Mouse (Mus musculus) left cerebral cortex, adult 2 months (tissue): ENCODE measurements around the gene Ccr10. TPM values are rescaled to one million over a fixed set of nuclear protein-coding genes. Genes with fewer than 3 reads are reported as not detected.

Source experiments
- DNase-seq, 2 experiments: peaks; one replicate each; pipeline ENCODE4 v3.0.0; 2021 to 2022; ENCODE audit warnings: low spot score in 2 of 2, mixed read lengths in 1 of 2; ENCODE audit errors: extremely low spot score in 1 of 2
- H3K27ac ChIP-seq: fragments of 200-600 bp; 2 replicates; pipeline ENCODE4 v1.8.1; 2022
- H3K4me3 ChIP-seq: fragments of 200-600 bp; 2 replicates; pipeline ENCODE4 v1.8.1; 2022
- CTCF ChIP-seq: fragments of 200-600 bp; IDR thresholded peaks from 2 replicates; pipeline ENCODE4 v1.8.1; 2022; ENCODE audit warnings: antibody characterized with exemption, mild to moderate bottlenecking, moderate library complexity
- intact Hi-C: fragments of 180-260 bp; cut with DNase I; formaldehyde crosslinking; loops from one replicate; pipeline ENCODE4 v1.15.1; 2025
- total RNA-seq, 2 experiments: library from RNA; stranded (reverse); gene quantifications; 2 replicates each; pipeline ENCODE4 v1.2.3; 2021

Ccr10 gene
- total RNA-seq, 2 experiments from 2014 or later, result 0.38 TPM; not detected in 1

DNA sequence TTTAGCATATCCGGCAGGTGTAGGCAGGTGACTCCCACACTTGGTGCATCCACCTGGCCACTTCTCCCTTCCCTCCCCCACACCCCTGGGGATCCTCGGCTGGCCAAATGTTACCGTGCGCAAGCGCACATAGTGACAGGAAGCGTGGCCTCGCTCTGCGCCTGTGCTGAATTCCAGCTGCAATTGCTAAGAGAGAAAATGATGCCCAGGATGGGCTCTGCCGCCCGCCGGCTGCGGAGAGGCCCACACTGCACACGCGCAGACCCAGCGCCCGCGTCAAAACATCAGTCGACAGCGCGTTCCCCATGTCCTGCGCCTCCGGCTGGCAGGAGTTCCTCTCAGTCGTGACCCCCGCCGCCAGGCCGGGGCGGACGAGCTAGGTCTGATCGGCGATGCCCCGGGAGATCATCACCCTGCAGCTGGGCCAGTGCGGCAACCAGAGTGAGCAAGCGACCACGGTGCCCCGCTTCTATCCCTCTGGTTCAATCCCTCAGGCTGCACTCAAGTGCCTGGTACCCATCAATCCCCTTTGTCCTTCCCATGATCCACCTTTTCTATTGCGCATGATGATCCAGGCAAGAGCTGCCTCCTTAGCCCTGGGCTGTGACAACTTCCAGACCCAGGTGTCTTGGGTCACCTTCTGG lies 19.4 kb downstream of the Ccr10 start, which contains the start of gene Tubg2:
TSS of gene Tubg2 (plus strand) at position 180 of the 644 bp plus-strand sequence.
- DNase-seq, result peak; percentile 80
- Histone ChIP-seq H3K27ac (peak within 1 kb of the TSS; percentile 90), H3K4me3 (peak within 1 kb of the TSS; percentile 64)
- TF ChIP-seq CTCF, result no peak; the same call in 1 of the 2 replicates
- intact Hi-C loops, result no loop called here

DNA sequence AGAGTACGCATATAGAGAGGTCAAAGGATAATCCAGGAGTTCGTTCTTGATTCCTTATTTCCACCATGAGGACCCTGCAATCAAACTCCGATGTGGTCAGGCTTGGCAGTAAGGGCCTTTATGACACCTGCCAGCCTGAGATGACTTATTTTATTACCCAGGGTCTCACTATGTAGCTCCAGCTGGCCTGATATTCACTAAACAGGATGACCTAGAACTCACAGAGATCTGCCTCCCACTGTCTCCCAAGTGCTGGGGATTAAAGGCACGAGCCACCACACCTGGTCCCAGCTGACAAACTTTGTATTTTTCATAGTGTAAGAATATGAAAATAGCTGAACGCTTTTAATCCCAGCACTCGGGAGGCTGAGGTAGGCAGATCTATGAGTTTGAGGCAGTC lies 20.1 kb downstream of the Ccr10 start:
- DNase-seq, result no peak
- no peak overlapping the region; the same call in 1 of the 2 replicates for H3K4me3 ChIP-seq
- intact Hi-C loops, result no loop called here
- peak overlapping the region; percentile 90; the same call in 1 of the 2 replicates for H3K27ac ChIP-seq
- TF ChIP-seq CTCF, result no peak

DNA sequence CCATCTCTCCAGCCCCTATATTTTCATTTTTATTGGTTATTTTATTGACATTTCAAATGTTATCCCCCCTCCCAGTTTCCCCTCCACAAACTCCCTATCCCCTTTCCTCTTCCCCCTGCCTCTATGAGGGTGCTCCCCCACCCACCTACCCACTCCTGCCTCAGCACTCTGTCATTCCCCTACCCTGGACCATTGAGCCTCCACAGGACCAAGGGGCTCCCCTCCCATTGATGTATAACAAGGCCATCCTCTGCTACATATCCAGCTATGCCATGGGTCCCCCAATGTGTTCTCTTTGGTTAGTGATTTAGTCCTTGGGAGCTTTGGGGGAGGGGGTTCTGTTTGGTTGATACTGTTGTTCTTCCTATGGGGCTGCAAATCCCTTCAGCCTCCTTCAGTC lies 20.6 kb downstream of the Ccr10 start:
- intact Hi-C loops, result no loop called here
- no peak for TF ChIP-seq CTCF
- no peak for DNase-seq

DNA sequence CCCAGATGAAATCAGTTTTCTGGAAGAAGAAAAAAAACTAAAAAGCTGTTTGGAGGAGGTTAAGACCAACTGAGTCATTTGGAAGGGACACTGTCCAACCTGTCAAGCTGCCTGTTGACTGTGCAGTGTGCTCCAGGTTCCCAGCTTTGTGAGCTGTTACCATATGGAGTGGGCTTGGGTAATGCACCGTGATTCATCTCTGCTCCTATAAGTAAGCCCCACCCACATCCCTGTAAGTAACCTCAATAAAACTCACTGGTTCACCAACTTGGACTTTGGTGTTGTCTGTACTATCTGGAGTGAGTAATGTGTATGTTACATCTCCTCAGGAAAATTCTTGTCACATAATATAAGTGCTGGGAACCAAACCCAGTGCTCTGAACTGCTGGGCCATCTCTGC lies 22.4 kb downstream of the Ccr10 start:
- no peak overlapping the region for H3K27ac ChIP-seq
- no peak for TF ChIP-seq CTCF
- intact Hi-C loops, result no loop called here
- DNase-seq, result no peak
- H3K4me3 ChIP-seq, result no peak overlapping the region

More for the DNA sequence above, 20.6 kb downstream of the Ccr10 start:
- H3K4me3 ChIP-seq, result no peak overlapping the region
- no peak overlapping the region for H3K27ac ChIP-seq

DNA sequence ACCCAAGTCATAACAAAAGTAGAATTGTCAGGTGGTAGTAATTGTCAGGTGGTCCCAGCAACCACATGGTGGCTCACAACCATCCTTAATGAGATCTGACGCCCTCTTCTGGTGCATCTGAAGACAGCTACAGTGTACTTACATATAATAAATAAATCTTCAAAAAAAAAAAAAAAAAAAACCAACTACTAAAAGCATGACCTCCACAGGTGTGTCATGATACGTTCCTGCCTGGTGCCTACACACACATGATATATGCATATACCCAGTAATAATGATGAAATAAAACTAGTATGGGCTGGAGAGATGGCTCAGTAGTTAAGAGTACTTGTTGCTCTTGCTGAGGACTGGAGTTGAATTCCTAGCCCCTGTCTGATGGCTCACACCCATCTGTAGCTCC lies 24.2 kb downstream of the Ccr10 start:
- Histone ChIP-seq H3K4me3 (no peak overlapping the region), H3K27ac (no peak overlapping the region)
- no peak; the same call in 1 of the 2 replicates for TF ChIP-seq CTCF
- DNase-seq, result no peak
- intact Hi-C loops, result no loop called here

DNA sequence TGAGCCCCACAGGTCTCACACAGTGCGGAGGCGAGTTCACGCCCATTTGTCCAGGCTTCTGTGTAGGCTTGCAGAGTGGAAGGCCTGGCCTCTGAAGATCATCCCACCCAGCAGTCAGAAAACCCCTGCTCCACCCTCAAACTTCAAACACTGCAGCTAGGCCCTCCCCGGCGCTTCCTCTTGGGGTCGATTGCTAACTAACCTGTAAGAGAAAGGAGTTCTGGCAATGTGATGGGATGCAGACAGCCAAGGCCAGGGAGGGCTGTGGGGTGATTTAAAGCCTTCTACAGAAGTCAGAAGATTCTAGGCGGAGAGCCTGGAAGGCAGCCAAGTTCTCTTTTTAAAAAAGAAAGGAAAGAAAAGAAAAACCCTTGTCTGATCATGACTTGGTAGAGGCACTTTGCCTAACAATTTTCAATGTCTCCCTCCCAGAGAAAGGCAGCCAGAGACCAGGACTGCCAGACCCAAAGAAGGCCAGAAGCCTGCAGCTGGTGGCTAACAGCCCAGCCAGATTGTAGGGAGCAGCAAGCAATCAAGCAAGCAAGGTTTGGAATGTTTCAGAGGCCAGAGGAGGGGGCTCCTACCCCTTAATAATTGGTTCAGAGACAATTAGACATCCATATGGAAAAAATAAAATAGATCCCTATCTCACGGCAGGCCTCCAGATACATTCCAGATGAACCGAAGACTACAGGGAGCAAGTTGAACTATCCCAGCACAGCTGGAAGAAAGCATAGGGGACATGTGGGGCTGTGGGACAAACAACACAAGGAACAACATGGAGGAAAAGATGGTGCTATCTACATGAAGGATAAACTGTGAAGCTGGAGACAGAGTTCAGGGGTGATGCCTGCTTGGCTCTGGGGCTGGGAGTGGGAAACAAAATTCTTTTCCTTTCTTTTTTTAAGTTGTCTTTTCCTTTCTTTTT lies 25.8 kb downstream of the Ccr10 start:
- no peak for DNase-seq
- Histone ChIP-seq H3K4me3 (no peak overlapping the region), H3K27ac (peak overlapping the region; percentile 28; the same call in 1 of the 2 replicates)
- TF ChIP-seq CTCF, result no peak
- intact Hi-C loops, result no loop called here

DNA sequence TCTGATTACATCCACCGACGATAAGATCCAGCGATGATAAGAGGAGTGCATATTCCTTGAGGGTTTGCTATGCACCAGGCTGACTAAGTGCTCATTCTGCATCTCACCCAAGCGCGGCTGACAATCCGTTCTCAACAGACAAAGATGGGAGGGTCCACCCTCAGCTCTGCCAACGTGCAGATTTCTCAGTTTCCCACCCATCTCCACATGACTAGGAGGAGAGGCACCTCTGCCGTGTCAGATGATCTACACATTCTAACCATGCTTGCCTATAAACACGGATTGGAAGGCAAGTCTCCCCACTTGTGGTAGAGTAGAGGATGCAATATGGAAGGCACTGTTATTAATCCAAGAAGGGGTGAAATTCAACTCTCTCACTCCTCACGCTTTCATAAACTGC lies 26.5 kb downstream of the Ccr10 start:
- no peak for DNase-seq
- TF ChIP-seq CTCF, result no peak
- Histone ChIP-seq H3K4me3 (no peak overlapping the region), H3K27ac (no peak overlapping the region; the same call in 1 of the 2 replicates)
- intact Hi-C loops, result no loop called here

DNA sequence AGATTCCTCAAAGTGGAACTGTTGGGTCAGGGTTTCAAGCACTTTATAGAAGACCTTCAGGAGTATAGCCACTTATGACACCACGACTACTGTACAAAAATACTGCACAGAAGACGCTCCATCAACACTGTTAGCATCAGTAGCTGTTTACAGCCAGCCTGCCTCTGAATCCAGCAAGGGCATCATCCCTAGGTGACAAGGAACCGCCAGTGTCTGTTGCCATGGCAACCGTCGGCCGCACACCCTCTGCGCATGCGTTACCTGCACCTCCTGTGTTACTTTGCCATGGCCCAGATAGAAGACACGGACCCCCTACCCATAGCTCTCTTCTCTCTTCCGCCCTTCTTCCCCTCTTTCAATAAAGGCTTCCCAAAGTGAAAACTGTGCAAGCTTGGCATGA lies 28.9 kb downstream of the Ccr10 start:
- no peak overlapping the region for H3K4me3 ChIP-seq
- intact Hi-C loops, result no loop called here
- H3K27ac ChIP-seq, result no peak overlapping the region
- no peak for TF ChIP-seq CTCF
- peak in 1 of 2 experiments; percentile 57 for DNase-seq

DNA sequence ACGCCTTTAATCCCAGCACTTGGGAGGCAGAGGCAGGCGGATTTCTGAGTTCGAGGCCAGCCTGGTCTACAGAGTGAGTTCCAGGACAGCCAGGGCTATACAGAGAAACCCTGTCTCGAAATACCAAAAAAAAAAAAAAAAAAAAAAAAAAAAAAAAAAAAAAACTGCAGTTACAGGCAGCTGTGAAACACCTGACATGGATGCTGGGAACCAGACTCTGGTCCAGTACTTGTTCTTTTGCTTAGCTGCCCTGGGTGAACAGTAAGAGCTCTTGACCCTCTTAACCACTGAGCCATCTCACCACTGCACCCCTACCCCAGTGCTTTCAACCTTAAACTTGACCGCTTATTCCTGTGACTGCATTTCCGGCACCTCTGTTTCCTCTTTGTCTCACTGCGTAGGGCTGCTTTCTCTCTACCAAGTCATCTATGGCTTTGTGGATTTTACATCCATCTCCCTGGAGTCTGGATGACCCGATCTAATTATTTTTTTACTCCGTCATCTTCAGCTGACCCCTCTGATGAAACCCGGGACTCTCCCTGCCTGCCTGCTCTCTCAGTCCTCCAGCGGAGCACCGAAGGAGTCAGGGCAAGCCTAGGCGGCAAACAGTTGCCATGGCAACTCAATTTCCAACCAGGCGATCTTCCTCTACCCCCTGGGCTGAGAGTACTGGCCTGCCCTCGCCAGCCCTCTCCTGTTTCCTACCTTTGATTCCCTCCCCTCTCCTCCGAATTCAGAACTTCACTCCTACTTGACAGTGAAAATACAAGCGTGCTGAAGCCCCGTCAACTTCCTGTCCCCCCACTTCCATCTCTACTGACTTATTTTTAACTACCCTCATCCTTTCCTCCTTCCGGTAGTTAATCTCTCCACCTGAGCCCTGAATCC lies 31.7 kb downstream of the Ccr10 start:
- intact Hi-C loops, result no loop called here
- H3K27ac ChIP-seq, result peak overlapping the region; percentile 40
- peak in 1 of 2 experiments; percentile 40 for DNase-seq

DNA sequence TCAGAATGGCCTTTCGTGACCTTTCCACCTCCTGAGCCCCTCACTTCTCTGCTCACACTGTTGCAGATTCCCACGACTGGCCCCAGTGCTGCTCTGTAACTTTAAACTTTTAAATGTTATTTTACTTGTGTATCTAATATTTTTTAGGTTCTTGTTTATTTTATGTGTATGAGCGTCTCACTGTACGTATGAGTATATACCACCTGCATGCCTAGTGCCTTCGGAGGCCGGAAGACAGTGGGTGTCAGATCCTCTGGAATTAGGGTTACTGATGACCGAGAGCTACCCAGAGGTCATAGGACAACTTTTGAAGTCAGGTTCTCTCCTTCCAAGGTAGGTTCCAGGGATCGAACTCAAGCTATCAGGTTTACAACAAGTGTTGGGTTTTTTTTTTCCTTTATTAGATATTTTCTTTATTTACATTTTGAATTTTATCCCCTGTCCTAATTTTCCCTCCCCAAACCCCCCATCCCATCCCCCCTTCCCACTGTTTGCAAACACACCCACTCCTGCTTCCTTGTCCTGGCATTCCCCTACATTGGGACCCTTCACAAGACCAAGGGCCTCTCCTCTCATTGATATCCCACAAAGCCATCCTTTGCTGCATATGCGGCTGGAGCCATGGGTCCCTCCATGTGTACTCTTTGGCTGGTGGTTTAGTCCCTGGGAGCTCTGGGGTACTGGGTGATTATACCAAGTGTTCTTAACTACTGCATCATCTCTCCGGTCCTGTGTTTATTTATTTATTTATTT lies 32.9 kb downstream of the Ccr10 start:
- Histone ChIP-seq H3K27ac (no peak overlapping the region), H3K4me3 (no peak overlapping the region)
- TF ChIP-seq CTCF, result no peak
- intact Hi-C loops, result no loop called here
- DNase-seq, result no peak

More for the DNA sequence above, 31.7 kb downstream of the Ccr10 start:
- TF ChIP-seq CTCF, result no peak
- H3K4me3 ChIP-seq, result peak overlapping the region; percentile 39

DNA sequence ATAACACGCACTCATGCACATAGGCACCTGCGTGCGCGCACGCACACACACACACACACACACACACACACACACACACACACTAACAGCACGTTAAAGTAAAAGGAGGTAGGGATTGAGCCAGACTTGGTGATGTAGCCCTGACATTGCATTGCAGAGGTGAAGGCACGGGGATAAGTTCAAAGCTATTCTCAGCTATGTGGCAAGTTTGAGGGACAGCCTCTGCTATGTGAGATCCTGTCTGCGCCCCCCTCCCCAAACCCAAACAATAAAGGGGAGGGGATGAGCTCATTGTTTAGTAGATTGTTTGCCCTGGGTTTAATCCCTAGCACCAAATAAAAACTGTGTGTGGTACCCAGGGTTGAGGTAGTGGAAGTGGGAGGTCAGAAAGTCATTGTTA lies 34.2 kb downstream of the Ccr10 start:
- intact Hi-C loops, result no loop called here
- DNase-seq, result no peak
- Histone ChIP-seq H3K27ac (no peak overlapping the region), H3K4me3 (no peak overlapping the region)
- TF ChIP-seq CTCF, result no peak
